Mouse (Mus musculus): Measurements from ENCODE around the gene Tmem132d.
"Not testable (repeated sequence)": the region's sequence is repeated elsewhere in the genome, so short reads cannot be mapped to it uniquely, and the experiment has no call there.

The Tmem132d gene

DNA sequence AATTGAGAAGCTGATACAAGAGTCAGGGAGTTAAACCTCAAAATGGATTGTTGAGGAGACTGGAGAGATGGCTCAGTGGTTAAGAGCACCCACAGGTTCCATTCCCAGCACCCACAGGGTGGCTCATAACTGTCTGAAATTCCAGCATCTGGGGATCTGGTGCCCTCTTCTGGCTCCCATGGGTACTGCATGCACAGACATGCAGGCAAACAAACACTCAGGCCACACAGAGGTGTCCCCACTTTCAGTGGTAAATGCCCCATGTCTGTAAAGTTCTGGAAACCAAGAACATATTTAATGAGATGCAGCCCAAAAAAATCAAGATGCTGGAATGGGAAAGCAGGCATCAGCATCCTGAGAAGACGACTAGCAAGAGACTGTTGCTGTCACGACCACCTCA is 333.4 kb downstream of the Tmem132d start:
- DNase-seq (ENCODE audit: low spot score) = no peak

DNA sequence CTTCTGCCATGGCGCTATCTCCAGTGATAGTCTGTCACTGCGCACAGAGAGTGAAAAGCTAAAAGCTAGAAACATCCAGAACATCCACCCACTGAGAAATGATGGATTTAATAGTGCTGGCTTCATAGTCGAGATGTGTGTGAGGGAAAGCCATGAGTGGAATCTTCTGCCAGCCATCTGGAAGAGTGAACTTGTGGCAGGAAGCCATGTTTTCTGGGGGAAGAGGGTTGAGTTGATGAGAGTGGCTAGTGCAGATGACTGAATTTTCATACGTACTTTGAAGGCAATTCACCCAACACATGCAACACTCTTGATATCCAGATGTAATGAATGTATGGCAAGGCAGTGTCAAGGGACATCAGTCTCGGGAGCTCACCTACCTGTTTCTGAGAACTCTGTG is 342.3 kb downstream of the Tmem132d start:
- no peak for DNase-seq (ENCODE audit: low spot score)

DNA sequence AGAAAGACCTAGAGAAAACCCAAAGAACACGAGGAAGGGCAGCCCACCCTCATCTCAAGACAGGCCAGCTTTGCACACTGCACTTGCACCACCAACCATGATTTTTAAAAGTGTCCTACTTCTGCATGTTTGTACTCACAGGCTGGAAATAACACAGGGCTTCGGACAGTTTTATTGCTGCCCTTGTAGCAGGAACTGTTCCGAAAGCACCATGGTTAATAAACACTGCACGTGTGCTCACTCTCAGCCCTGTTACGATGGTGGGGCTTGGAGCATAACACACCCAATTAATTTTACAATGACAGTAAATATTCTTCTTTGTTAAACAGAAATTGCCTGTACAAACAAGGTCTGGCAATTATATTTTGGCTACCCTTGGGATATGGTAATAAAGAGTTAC is 357.4 kb downstream of the Tmem132d start:
- DNase-seq (ENCODE audit: low spot score) = no peak

DNA sequence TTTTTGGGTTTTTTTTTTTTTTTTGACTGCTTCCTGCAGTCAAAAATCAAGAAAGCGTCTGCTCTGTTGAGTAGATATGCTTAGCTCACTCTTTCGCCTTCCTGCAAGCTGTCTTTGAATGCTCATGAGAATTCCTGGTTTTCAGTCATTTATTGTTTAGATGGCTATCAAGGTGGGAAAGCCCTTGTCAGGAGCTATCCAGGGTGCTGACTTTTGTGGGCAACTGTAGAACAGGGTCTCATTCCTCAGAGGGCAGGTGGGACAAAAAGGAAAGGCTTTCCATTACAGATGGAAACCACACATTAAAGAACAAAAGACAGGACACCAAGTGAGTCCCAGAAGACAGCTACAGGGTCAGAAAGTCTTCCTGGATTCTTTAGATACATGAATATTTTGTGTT is 360.3 kb downstream of the Tmem132d start:
- no peak for DNase-seq (ENCODE audit: low spot score)

DNA sequence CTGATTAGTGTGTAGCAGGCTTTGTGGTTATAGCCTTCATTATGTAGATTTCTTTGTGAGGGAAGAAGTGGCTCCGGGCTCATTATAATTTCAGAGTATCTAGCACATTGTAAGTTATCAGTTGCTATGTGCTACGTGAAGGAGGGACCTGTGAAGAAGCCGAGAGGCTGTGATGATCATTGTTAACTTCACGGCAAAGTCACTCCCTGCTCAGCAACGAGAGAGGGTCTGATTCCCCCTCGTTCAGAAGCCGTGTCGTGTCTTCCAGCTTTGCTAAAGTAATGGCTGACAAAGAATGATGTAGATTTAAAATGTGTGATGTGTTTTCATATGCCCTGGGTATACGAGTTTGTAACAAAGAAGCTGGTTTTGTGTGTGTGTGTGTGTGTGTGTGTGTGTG is 391.1 kb downstream of the Tmem132d start:
- no peak for DNase-seq (ENCODE audit: low spot score)

DNA sequence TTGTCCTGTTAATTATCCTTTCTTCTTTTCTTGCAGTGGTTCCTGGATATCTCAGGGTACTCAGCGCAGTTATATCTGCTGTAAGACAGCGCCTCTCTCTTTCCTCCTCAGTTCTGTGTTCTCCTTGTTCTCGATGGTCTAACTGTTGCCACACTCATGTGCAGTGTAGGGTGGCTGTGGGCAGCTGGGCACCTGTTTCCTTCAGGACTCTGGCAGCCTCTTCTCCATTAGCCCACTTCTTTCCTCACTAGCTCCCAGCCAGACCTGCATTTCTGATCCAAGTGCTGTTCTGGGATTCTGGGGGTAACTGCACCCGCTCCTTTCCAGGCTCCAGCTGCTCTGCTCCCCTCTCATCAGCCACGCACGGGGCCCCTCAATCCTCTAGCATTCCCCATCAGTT is 392.8 kb downstream of the Tmem132d start:
- no peak for DNase-seq (ENCODE audit: low spot score)

DNA sequence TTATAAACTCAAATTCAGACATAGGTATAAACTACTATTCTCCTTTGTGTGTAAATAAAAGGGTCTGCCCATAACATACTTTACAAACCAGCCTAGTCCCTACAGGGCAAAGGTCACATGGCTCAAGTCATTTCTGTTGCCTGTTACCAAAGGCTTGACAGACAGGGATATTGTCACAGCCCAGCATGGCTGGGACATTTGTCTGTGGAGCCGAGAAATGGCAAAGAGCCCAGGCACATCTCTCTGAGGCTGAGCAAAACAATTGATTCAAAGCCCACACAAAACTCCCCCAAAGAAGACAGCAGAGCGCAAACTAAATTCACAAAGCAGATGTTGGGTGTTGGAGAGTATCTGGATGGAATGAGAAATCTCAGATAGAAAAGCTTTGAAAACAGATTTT is 405.8 kb downstream of the Tmem132d start:
- no peak for DNase-seq (ENCODE audit: low spot score)

- DNase-seq (ENCODE audit: low spot score) = no peak
Measured at GRCm38 (mm10) chr5:128004666-128005065, 428.2 kb downstream of the Tmem132d start.

- no peak for DNase-seq (ENCODE audit: low spot score)
Measured at GRCm38 (mm10) chr5:127996526-127997245, 436.2 kb downstream of the Tmem132d start.

GRCm38 (mm10) chr5:127993460-127993859 is 439.4 kb downstream of the Tmem132d start:
- no peak for DNase-seq (ENCODE audit: low spot score)

- no peak for DNase-seq (ENCODE audit: low spot score)
Measured at GRCm38 (mm10) chr5:127990826-127991225, 442.1 kb downstream of the Tmem132d start.

- not testable (repeated sequence) for DNase-seq (ENCODE audit: low spot score)
Measured at GRCm38 (mm10) chr5:127980003-127980358, 452.9 kb downstream of the Tmem132d start.

DNA sequence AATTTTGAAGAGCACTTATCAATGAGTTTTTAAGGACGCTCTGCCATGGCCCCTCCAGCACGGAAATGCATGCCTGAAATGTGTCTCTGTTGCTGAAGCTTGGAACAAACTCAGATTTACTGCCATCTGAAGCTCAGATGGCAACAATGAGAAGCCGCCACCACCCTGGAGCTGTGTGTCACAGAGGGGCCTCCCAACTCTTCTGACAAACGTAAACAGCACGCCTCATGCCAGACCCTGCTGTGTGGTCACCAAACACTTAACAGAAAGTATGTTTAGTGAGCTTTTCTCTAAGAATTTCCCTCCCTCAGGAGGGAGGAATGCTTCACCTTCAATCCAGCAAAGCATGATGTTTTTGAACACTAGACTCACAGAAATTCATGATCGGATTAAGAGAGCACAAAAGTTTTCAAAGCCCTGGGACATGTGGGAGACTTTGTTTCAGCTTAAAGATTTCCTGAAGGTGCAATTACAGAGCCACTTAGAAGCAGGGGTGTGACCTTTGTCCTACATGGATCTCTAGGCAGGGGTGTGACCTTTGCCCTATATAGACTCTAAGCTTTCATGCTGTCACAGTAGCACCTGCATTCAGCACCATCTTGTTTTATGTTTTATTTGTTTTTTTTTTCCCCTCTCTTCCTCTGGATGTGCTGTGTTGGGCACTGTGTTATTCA is 453.4 kb downstream of the Tmem132d start:
- DNase-seq (ENCODE audit: low spot score) = no peak

DNA sequence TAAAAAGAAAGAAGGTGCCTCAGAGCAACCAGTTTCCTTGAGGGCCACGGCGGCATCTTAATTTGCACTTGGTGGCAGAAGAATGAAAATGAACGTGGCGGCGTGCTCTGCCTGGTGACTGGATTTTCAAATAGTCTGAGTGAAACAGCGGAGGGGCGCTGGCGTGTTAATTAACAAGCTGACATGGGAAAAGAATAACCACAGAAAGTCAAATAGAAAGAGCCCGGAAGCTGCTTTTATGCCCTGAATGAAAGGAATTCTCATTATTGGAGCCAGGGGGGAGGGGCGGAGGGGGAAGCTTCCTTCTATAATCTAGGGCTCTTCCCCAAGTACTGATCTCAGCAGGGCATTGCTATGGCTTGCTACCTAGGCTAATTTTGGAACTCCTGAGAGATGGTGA is 456.2 kb downstream of the Tmem132d start:
- no peak for DNase-seq (ENCODE audit: low spot score)

DNA sequence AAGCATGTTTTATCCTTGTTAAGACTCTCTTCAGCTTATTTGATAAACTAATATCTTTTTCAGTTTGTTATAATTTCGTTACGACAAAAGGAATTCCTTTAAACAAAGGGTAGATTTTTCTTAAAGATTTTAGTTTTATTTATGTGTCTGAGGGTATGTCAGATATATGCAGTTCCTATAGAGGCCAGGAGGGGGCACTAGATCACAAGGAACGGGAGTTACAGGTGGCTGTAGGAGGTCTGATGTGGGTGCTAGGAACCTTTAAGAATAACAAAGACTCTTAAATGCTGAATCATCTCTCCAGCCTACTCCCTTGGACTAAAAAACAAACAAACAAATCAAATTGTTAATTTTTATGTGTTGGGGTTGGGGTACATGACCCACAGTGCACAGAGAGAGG is 467.2 kb downstream of the Tmem132d start:
- DNase-seq (ENCODE audit: low spot score) = no peak

- DNase-seq (ENCODE audit: low spot score) = no peak
Measured at GRCm38 (mm10) chr5:127962656-127963055, 470.2 kb downstream of the Tmem132d start.

DNA sequence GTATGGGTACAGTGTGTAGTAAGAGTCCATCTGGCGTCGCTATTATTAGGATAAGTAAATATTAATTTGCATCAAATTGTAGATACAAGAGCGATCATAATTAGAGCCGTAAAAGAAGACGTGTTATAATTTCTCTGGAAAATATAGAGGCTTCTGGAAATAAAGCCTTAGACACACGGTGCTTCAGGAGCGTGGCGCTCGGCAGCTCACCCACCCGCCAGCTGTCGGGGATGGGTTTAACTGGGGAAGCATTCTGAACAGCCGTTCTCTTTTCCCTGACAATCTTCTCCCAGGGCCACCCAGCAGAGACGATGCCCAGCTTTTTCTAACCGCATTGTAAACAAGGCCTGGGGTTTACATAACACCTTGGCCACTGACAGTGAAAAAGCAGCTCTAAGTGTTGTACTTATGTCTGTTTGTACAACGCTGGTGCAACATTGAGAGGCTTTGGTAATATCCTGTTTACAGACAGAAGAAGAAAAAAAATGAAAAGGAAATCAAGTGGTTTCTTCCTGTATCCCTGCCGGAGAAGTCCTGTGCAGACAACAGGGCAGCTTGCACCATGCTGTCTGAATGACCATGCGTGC is 476.3 kb downstream of the Tmem132d start:
- no peak for DNase-seq (ENCODE audit: low spot score)

DNA sequence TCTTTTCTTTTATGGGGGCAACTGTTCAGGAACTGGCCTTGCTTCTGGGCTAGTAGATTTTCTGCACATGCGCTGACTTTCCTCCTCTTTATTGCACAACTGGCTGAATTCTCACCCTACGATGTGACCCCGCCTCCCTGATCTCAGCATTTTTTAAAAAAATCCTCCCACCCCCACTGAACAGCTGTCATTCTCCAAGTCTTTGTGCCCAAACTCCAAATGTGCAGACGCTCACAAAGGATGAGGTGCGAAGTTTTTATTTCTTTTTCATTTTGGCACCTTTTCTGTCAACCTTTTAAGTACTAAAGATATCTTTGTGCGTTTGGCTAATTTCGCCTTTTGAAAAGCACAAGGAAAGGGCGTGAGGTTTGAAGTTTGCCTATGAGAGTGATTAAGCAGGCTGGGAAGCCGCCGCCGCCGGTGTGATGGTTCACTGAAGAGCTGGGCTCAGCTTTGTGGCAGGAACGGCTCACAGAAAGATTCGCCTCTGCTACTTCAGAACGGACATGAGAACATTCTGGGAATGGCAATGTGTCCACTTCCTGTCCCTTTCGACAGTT is 478.6 kb downstream of the Tmem132d start:
- no peak for DNase-seq (ENCODE audit: low spot score)

DNA sequence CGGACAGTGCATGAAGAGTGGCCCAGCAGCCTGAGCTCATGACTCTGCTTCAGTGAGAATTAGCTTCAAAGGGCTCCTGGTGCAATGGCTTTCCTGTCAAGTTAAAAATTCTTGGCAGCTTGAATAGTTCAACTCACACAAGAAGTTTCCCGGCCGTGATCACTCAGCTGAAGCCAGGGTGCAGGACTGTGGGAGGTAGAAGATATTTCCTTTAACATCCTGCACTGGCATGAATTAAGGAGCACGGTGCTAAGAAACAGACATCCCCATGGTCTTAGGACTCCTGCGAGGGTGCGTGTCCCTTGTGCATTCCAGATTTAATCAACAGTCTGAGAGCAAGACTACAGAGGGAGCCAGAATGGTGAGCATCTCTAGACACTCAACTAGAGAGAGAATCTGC is 480.1 kb downstream of the Tmem132d start:
- no peak for DNase-seq (ENCODE audit: low spot score)

DNA sequence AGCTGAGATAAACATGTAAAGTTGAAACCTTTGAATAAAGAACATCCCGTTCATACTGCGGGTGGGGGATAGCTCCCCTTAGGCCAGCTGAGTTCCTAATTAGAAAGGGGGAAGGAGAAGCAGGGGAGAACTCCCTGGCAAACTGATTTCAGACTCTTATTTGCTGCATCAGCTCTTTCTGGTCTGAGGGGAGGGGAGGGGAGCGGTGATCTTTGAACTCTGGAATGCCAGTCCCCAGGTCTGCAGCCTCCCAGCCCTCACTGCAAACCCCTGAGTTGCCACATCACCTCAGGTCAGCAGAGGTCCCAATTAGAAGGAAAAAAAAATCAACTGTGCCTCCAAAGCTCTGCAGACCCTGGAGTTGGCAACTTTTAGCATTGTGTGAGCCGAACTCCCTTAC is 482.3 kb downstream of the Tmem132d start:
- DNase-seq (ENCODE audit: low spot score) = no peak

DNA sequence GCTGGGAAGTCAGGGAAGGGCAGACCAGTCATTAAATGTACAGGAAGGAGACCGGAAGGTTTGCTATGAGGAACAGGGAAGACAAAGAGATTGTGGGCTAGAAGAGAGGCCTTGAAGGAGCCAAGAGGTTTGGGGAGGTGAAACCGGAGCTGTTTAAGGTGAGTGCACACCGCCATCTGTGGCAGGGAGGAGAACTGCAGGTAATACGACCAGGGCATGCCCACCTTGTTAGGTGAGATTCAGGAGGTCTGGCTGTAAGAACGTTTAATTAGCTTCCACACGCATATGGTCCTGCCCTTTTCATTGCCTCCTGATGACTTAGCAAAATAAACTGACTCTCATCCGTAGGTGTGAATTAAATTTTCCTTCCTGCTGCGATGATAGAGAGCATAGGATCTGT is 485.6 kb downstream of the Tmem132d start:
- no peak for DNase-seq (ENCODE audit: low spot score)

DNA sequence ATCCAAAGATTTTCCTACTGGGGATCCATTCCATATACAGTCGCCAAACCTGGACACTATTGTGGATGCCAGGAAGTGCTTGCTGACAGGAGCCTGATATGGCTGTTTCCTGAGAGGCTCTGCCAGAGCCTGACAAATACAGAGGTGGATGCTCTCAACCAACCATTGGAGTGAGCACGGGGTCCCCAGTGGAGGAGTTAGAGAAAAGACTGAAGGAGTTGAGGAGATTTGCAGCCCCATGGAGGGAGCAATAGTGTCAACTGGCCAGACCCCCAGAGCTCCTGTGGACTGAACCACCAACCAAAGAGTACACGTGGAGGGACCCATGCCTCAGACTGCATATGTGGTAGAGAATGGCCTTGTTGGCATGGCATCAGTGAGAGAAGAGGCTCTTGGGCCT is 490.7 kb downstream of the Tmem132d start:
- DNase-seq (ENCODE audit: low spot score) = not testable (repeated sequence)

DNA sequence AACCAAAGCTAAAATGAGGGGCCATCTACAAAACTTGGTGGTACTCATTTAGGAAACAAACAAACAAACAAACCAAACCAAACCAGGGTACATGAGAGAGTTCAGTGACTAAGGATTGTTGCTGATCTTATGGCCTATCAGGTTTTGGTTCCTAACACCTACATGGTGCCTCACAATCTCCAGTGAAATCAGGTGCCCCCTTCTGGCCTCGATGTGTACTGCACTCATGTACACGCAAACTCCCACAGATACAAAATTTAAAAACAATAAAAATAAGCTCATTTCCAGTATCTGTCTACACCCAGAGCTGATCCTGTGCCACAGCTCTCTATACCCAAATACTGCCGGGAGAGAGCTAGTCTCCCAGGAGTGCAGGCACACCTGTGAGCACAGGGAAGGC is 495.0 kb downstream of the Tmem132d start:
- DNase-seq (ENCODE audit: low spot score) = no peak
